Mouse (Mus musculus) brain, embryonic 14.5 days (tissue): ENCODE results near the gene Tmem255a. TPM values are rescaled to one million over a fixed set of nuclear protein-coding genes. Genes with fewer than 3 reads are reported as not detected.

ENCODE experiments used
- DNase-seq: peaks from one replicate; pipeline ENCODE4 v3.0.0-alpha.2; 2011; ENCODE audit warnings: low read depth
- CTCF ChIP-seq: fragments of 200-500 bp; IDR thresholded peaks from 2 replicates; pipeline ENCODE4 v1.5.1; 2012; ENCODE audit warnings: inconsistent platforms, mild to moderate bottlenecking, moderate library complexity, borderline replicate concordance; ENCODE audit not compliant: insufficient read depth, insufficient read length; ENCODE audit errors: extremely low read depth
- POLR2A ChIP-seq: fragments of 200-500 bp; IDR thresholded peaks from 2 replicates; pipeline ENCODE4 v1.6.1; 2012; ENCODE audit warnings: mild to moderate bottlenecking, inconsistent platforms, borderline replicate concordance; ENCODE audit not compliant: poor library complexity, insufficient read depth, insufficient read length, severe bottlenecking; ENCODE audit errors: extremely low read depth
- polyA plus RNA-seq: library from polyadenylated mRNA; depleted of rRNA; stranded (reverse); fragments of >200 nt; gene quantifications from 2 replicates; pipeline ENCODE4 v1.2.3, GENCODE M21; 2012; rRNA removed

The Tmem255a gene
- polyA plus RNA-seq, 1 experiment: 18.7 TPM

GRCm38 (mm10) chrX:38207392-38207791, 44.8 kb downstream of the Tmem255a start:
- TF ChIP-seq POLR2A (no peak), CTCF (no peak)
- no peak for DNase-seq

- DNase-seq: peak; percentile 38
Measured at GRCm38 (mm10) chrX:38201816-38202215, 50.4 kb downstream of the Tmem255a start.

GRCm38 (mm10) chrX:38190458-38190764, 61.8 kb downstream of the Tmem255a start:
- DNase-seq: no peak

More at GRCm38 (mm10) chrX:38201816-38202215, 50.4 kb downstream of the Tmem255a start:
- no peak for TF ChIP-seq POLR2A
- no peak for TF ChIP-seq CTCF

GRCm38 (mm10) chrX:38189552-38190457, 62.4 kb downstream of the Tmem255a start, which contains the start of gene Zbtb33:
TSS of gene Zbtb33 (plus strand) at chrX:38189793.
- TF ChIP-seq POLR2A (peak; percentile 58; the same call in 1 of the 2 replicates), CTCF (peak; percentile 71)

More at GRCm38 (mm10) chrX:38190458-38190764, 61.8 kb downstream of the Tmem255a start:
- TF ChIP-seq CTCF: no peak
- no peak for TF ChIP-seq POLR2A

GRCm38 (mm10) chrX:38185520-38185919, 66.7 kb downstream of the Tmem255a start:
- no peak for DNase-seq
- TF ChIP-seq POLR2A: no peak
- TF ChIP-seq CTCF: no peak

More at GRCm38 (mm10) chrX:38189552-38190457, 62.4 kb downstream of the Tmem255a start, which contains the start of gene Zbtb33:
- DNase-seq: peak; percentile 95

GRCm38 (mm10) chrX:38181608-38182258, 70.5 kb downstream of the Tmem255a start:
- peak; percentile 79 for DNase-seq
- TF ChIP-seq POLR2A (no peak), CTCF (peak; percentile 46; the same call in 1 of the 2 replicates)

GRCm38 (mm10) chrX:38180656-38181607, 71.3 kb downstream of the Tmem255a start:
- peak; percentile 33 for DNase-seq
- no peak for TF ChIP-seq POLR2A
- TF ChIP-seq CTCF: no peak

GRCm38 (mm10) chrX:38179891-38180310, 72.3 kb downstream of the Tmem255a start:
- DNase-seq: peak; percentile 63
- peak; percentile 46; the same call in 1 of the 2 replicates for TF ChIP-seq CTCF

GRCm38 (mm10) chrX:38166592-38166991, 85.6 kb downstream of the Tmem255a start:
- TF ChIP-seq CTCF: no peak
- TF ChIP-seq POLR2A: no peak
- no peak for DNase-seq

GRCm38 (mm10) chrX:38166064-38166463, 86.2 kb downstream of the Tmem255a start:
- TF ChIP-seq POLR2A (no peak), CTCF (no peak)

GRCm38 (mm10) chrX:38165315-38165714, 86.9 kb downstream of the Tmem255a start:
- no peak for DNase-seq
- no peak for TF ChIP-seq POLR2A
- no peak for TF ChIP-seq CTCF

More at GRCm38 (mm10) chrX:38166064-38166463, 86.2 kb downstream of the Tmem255a start:
- DNase-seq: no peak

- DNase-seq: no peak
- TF ChIP-seq POLR2A (no peak), CTCF (no peak)
Measured at GRCm38 (mm10) chrX:38159097-38159496, 93.1 kb downstream of the Tmem255a start.

Other genes starting within 250 kb of the Tmem255a start
- gene Btg1-ps1, start 233.6 kb downstream of the Tmem255a start, polyA plus RNA-seq: not detected in 2 replicates
- not detected in 2 replicates for gene Btg1-ps2, start 209.3 kb downstream of the Tmem255a start, polyA plus RNA-seq
- not detected in 2 replicates for gene Rhox10, start 186.0 kb downstream of the Tmem255a start, polyA plus RNA-seq
- not detected in 2 replicates for gene Rhox11, start 167.3 kb downstream of the Tmem255a start, polyA plus RNA-seq
- not detected in 2 replicates for gene Rhox12, start 141.5 kb downstream of the Tmem255a start, polyA plus RNA-seq
- gene Rhox13, start 131.2 kb downstream of the Tmem255a start, polyA plus RNA-seq: not detected in 2 replicates
- 17.7 and 22.6 TPM in 2 replicates for gene Zbtb33, start 62.6 kb downstream of the Tmem255a start, polyA plus RNA-seq
- gene Atp1b4, start 63.7 kb upstream of the Tmem255a start, polyA plus RNA-seq: 0.01 and 0.03 TPM in 2 replicates
- gene Lamp2, start 204.0 kb upstream of the Tmem255a start, polyA plus RNA-seq: 40.6 and 49.5 TPM in 2 replicates